Mouse (Mus musculus) 3134 (cell line): ENCODE measurements at regions not wholly inside any gene's neighbourhood (a gene's known extent, or its start where the extent isn't known, plus 50 kb on each side); places are given as distances from the start of the nearest gene placed in this dataset.

ENCODE experiments used
- DNase-seq: peaks from one replicate; pipeline ENCODE4 v3.0.0-alpha.2; 2011; ENCODE audit warnings: low spot score; ENCODE audit not compliant: insufficient read length; ENCODE audit errors: extremely low read depth

DNA sequence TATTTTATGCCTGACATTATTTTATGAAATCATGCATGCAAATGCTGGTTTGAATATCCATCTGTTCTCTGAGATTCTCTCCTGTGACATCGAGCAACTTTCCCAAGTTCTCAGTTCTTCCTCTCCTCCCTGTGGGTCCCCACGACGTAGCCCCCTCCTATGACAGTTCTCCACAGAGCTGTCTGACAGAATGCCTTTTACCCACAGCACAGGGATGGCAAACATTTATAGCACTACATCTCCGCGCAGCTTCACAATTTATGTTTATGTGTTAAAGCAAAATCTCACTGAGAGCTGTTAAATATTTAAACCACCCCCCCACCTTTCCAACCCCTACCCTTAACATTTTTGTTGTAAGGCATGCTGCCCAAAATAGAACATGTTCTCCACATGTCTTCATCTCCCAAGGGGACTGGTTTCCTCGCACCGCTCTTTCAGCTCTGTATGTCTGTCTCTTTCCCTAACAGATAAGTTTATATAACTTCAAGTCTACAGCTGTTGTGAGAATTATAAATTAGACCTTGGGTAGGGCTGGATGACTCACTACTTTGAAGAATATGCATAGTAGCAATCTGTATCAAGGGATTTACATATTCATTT, 63.5 kb upstream of the Ndst3 start:
- DNase-seq: no peak

DNA sequence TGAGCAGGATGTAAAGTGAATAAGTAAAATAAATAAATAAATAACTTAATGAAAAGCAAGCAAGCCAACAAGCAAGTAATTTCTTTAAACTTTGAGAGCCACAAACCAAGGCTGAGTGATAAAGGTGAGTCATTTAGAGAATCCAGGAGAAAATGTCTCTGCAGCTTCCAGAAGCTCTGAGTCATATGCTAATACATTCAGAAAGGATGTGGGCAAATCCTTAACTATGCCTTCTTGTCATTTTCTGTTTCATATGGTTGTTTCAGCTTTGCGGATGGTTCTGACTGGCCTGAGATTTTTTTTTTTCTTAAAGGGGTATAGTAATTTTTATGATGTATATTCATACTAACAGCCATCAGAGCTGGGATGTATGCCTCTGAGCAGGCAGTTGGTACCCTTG, 64.3 kb upstream of the Ndst3 start:
- peak; percentile 66 for DNase-seq

DNA sequence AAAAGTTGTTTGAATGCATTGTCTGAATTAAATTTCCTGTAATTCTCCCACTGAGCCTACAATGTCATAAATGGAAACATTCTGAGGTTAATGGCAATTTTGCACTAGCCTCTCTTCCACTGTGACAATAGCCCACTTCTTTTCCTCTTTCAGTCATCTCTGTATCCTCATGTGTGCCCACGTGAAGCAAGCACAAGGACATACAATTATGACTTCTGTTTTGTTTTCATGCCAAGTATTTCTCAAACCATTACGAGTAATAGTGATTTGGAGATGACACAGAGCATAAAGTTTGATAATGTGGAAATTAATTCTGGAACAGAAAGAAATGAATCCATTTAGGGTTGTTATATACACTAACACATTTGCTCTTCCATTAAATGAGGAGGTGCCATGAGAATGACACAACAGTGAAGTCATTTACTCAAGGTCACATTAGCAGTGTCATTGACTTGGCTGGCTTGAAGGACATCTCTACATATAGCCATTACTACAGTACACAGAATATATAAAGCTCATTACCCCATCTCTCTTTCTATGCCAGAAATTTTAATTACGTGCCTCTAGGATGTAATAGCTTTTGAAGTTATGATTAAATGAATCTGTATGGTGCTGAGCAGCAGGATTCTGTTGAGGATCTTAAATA, 75.4 kb upstream of the Ndst3 start:
- no peak for DNase-seq

DNA sequence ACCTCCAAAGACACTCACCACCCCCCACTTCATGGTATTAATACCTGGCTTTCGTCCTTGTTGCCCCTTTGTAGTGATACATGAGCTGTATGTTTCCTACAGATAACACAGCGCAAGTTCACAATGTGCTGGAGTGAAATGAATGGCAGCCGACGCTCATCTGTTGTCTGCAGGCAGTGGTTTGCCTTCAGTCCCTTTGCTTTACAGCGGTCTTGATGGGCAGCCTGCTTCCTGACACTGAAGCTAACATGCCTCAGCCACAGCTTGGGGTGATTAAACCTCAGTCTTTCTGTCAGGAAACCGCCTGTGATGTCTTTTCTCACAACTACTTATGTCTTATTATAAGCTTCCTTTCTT, 75.9 kb upstream of the Ndst3 start:
- no peak for DNase-seq

DNA sequence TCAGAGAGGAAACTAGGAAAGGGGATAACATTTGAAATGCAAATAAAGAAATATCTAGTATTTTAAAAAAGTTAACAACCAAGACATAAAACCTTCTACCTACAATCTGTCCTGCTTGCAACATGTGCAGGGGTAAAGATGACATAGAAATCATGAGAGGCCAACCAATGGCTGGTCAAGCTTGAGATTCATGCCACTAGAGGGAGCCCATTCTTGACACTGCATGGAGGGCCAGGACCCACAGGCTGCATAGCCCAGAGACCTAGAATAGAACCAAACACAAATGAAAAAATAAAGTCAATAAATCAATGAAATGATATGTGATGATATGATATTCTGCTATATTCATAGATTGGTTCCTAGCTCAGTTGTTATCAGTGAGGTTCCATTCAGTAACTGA, 89.9 kb upstream of the Ndst3 start:
- DNase-seq: no peak

DNA sequence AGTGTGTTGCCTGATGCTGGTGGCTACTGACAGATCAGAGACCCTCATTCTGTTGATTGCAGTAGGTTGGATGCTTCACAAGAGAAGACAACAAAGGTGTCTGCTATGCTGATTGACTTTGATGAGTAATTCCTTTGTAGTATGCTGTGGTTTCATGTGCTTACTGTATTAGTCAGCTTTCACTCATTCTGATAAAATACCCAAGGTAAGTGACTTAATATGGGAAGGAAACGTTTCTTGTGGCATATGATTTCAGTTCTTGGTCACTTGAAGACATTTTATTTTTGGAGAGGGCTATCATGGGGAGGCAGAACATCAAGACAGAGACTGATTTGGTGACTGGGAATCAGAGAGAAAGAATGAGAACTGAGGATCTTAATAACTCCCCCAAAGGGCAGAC, 90.9 kb upstream of the Ndst3 start:
- DNase-seq: no peak

DNA sequence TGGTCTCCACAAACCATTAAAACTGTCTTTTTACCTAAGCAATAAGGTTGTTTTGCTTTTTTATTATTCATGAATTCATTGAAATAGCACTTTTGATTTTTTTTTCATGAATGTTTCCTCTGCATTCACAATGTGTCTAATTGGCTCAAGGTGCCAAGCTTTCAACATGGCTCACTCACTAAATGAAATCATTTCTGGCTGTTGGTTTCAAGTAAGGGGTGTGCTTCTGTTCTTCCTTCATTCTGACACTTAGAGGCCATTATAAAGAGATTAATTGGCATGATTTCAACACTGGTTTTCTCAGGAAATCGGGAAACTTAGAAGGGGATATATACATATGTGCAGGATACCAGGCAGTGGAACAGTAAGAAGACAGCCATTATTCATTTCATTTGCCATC, 93.5 kb upstream of the Ndst3 start:
- no peak for DNase-seq

DNA sequence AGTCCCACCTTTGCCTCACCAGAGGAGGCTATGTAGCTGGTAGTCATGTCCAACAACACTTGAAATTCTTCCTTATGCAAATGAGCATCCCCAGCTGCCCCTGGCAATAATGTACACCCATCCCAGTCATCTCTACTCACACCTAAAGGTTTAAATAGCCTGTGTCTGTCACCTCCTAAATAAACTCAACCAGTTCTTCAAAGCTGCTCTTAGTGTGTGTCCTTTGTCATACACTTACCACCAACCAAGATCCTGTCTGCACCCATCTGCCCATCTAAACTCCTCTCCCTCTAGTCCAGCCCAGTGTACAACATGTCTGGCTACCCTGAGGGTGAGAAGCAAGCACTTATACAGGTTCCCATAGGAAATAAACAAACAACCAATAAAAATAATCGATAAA, 103.4 kb upstream of the Ndst3 start:
- no peak for DNase-seq

DNA sequence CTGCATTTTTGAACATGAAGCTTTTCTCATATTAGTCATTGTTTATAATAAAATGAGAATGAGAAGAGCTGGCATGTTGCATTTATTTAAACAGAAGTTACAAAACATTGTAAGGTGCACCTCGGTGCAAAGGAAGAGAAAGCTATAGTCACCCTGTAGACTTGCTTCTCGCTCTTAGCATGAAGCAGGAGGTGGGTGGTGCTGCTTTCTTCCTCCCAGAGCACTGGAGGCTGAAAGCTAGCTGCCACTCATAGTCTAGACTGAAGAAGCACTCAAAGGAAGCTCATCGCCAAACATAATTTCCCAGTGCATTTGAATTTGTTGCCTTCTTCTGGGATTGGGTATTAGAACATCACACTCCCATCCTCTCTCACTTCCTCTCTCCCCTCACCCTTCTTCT, 114.7 kb upstream of the Ndst3 start:
- no peak for DNase-seq

DNA sequence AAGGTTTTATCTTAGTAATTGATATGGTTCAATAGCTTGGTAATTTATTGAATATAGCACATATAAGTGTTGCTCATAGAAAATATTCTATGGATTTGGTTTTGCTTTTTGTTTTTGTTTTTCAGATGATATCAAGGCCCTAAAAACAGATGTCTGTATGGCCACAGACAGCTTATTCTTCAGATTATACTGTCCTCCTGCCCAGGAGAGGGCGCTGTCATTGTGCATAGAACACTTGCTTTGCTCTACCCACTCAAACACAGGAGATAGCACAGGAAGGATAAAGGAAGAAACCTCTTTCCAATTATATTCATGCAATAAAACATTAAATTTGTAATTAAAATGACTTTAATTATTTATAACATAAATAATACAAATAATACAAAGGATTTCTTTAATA, 115.4 kb upstream of the Ndst3 start:
- no peak for DNase-seq

DNA sequence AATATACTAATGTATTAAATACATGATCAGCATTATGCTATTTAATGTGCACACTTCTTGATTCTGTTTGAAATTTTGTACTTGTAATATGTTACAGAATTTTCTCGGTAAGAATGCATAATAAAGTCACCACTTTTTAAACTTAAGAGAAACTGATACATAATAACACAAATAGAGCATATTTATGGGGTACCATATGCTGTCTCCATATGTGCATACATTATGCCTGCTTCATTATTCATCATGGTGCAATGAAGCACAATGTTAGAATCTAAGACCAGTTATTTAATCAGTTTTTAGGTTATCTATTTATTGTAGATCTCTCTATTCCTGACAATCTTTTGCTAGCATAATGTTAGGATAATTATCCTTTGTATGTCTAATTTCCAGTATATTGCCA, 115.9 kb upstream of the Ndst3 start:
- no peak for DNase-seq

DNA sequence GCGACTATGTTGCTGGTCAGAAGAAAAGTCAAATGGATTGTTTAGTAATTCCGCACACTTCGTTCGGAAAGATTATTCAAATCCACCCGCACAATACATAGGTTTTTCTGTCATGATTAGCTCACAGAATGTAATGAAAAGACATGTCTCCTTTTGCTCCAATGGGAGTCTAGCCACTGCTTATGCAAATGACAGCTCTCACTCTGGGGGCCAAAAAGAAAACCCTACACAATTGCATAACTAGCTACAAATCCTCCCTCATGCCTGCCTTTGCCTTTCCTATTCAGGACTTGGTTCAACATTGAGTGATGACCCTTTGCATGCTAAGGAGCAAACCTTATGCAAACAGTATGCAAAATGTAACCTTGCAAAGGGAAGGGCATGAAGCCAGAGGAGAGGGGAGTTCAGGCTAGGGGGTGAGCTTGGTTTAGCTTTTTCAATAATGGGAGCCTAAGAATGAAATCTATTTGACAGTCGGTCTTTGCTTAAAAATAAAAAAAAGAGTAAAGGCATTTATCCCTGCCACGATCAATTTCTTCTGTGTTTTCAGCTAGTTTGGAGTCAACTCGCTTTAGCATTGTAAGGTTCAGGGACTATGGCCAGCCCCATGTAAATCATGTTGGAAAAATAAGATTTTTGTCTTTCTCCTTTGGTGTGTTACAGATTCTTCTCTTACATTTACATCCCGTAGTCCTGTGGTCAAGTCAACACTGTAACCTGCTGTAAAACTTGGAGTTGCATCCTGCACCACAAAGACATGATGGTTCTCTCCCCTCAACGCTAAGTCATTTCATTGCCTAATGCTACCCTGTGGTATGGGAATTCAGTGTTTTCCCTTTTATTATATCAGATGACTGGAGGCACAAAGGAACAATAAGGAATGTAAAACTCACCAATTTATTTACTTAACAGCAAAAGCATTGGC, 119.6 kb upstream of the Ndst3 start:
- no peak for DNase-seq

DNA sequence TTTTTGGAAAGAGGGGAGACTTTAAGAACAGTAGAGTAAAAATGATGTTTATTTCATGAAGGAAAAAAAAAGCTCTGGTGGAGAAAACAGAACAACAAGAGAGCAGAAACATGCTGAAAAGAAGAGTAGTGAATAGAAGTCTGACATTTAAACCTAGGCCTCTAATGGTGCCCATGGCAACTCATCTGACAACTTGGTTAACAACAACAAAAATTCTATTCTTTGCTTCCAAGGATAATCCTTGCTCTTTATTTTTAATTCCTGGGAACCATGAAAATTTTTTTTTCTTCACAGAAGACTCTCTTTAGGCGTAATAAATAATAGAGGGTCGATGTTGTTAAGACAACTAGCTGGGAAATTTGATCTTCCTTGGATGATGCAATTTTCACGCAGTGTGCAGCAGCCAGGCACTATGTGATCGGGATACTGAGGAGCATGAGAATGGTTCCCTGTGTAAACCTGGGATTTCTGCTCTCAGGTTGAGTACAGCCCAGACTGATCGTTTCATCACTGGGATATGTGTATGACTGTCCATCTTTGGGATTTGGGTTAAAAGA, 120.4 kb upstream of the Ndst3 start:
- no peak for DNase-seq

DNA sequence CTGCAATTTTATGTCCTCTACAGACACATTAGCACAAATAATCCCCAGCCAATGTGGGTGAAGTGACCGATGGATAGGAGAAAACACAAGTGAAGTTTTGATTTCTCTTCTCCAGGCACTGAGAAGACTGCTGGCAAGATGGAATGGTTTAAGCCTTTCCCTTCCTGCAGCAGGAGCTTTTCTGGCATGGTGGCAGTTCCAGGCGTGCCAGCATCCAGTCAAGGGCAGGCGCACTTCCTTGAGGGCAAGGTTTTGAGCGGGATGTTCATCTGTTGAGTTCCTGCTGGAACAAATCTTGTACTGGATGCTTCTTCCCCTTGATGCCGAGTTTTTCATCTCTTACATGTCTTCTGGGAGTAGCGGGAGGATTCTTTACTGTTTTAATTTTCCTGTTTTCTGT, 138.1 kb upstream of the Ndst3 start:
- no peak for DNase-seq

DNA sequence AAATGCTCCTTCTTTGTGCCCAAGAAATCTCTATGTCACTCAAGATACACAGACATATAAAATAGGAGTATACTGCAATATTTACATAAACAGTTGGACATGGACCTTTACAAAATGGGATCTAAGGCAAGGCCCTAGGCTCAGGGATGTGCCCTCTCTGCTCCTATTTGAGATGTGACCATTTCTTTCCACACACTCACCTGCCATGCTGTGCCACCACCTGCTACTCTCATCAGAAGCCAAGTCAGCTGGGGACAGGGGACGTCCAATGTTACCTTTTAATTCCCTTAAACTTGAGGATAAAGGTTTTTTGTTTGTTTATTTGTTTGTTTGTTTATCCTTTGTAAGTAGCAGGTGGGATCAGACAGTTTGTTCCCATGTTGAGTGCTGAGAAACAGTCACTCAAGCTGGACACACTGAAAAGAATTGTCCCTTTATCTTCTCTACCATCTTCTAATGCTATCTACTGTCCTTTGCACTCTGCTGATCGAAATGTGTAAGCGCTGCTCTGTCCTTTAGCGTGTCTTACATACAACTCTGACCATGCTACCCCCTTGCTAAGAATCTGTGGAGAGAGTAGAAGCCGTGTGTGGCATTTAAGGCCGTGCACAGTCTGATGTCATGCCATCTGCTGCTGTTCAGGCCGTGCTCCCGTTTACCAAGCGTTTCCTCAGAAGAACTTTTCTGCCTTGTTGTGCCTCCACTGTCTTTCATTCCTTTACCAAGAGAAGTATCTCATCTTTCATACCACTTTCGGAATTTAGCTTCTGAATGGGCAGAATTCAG, 147.9 kb upstream of the Ndst3 start:
- no peak for DNase-seq

DNA sequence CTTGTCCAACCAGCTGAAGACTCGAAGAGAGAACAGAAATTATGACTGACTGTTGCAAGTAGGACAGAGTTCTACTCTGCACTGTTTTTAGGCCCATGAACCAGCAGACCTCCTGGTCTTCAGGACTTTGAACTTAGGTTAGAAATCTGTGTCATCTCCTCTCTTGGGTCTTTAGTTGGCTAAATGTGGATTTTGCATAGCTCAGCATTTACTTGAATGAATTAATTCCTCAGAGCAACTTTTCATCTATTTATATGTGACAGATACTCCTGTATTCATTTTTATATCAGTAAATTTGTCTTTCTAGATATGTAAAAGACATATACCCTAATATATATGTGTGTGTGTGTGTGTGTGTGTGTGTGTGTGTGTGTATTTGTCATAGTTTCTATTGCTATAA, 155.9 kb upstream of the Ndst3 start:
- no peak for DNase-seq

DNA sequence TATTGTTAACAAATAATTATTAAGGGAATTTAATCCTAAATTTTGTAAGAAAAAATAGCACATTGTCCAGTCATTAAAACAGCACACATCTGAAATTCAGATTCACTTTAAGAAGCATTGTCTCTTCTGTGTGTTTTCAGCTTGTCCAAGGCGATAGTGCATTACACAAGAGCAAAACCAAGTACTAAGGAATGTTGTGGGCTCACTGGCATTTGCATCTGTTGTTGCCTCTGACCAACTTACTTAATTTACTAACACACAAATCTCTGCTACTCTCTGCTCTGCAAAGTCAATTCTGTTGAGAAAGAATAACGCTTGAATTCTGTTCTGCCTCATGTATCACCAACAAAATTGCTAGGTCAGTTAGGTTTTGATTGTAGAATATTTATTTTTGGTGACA, 158.0 kb upstream of the Ndst3 start:
- DNase-seq: no peak

DNA sequence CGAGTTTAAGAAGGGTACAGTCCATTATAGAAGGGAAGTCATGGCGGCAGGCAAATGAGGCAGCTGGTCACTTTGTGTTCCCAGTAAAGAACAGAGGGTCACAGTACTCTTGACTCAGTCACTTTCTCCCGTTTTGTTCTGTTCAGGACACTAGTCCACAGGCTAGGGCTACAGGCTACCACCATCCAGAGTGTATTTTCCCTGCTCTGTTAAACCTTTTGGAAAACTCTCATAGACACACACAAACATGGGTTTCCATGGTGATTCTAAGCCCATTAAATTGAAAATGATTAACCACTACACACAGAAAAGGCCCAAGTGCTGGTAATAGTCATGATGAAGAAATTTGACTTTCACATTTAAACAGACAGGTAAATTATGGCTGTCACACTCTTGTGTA, 162.2 kb upstream of the Ndst3 start:
- no peak for DNase-seq

DNA sequence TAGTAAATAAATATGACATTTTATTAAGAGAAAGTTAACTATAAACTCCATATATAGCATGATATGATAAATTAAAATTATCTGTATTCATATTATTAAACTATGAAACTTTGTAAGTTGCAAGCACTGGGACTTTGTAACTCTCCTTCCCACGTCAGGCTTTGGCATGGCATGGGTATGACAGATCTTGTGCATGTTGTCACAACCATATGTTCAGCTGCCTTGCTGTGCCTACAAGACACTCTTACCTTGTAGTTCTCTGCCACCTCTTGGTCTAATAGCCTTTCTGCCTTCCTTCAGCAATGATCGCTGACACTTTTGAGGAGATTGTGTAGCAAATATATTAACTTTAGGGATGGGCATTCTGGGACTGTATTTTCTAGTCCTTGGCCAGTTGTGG, 183.1 kb upstream of the Ndst3 start:
- DNase-seq: no peak

DNA sequence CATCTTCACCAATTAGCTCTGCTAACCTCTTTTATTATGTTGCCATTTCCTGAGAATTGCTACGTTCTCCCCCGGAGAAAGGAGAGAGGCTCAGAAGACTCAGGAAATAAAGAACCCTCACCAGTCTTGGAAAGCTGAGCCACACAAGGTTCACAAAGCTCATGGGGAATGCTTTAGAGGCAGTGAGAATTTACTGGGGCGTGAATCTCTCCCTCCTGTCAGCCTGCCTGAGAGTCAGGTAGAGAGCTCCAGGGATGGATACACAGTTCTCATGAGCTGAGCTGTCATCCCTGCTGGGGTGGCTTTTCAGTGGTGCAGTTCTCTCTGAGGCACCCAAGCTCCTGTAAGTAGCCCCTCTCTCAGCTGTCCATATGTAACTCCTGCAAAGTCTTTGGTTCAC, 203.0 kb upstream of the Ndst3 start:
- no peak for DNase-seq
